Mouse (Mus musculus) CH12.LX (cell line): ENCODE measurements at regions not wholly inside any gene's neighbourhood (a gene's known extent, or its start where the extent isn't known, plus 50 kb on each side); places are given as distances from the start of the nearest gene placed in this dataset.

Experiments
- DNase-seq: peaks from one replicate; pipeline ENCODE4 v3.0.0-alpha.2; 2013; ENCODE audit errors: extremely low read depth
- H3K27ac ChIP-seq: 2 replicates; pipeline ENCODE4 v1.5.1; 2012; ENCODE audit warnings: low read depth, mild to moderate bottlenecking, control low read depth, moderate library complexity; ENCODE audit not compliant: insufficient read depth
- H3K27me3 ChIP-seq: replicated peaks from 2 replicates; pipeline ENCODE3; 2012; ENCODE audit warnings: inconsistent platforms
- H3K36me3 ChIP-seq, 2 experiments: replicated peaks in 1 of 2; 2 replicates each; pipeline versions ENCODE3 to v1.6.1; 2012; ENCODE audit warnings: inconsistent platforms in 1 of 2, low read length in 1 of 2, mild to moderate bottlenecking in 1 of 2, mixed read lengths in 1 of 2, moderate library complexity in 1 of 2; ENCODE audit not compliant: control insufficient read depth in 1 of 2, insufficient read depth in 1 of 2
- H3K4me1 ChIP-seq, 2 experiments: 2 replicates each; pipeline ENCODE4 v1.6.1; 2012; ENCODE audit warnings: inconsistent platforms in 1 of 2, moderate library complexity in 1 of 2; ENCODE audit not compliant: insufficient read depth in 2 of 2, control insufficient read depth in 1 of 2
- H3K4me2 ChIP-seq: 2 replicates; pipeline ENCODE4 v1.6.1; 2012; ENCODE audit warnings: low read depth, mild to moderate bottlenecking, control low read depth; ENCODE audit not compliant: poor library complexity, insufficient read depth, severe bottlenecking
- H3K4me3 ChIP-seq, 3 experiments: fragments of 150-350 bp in 1 of 3; sonication (generic) in 1 of 3; replicated peaks in 1 of 3; 2 replicates each; pipeline versions ENCODE3 to v1.5.1; 2011 to 2012; ENCODE audit warnings: low read depth in 2 of 3, low read length in 2 of 3, mild to moderate bottlenecking in 2 of 3, moderate library complexity in 2 of 3, control low read depth in 1 of 3, improper control_type of control experiment in 1 of 3, inconsistent platforms in 1 of 3, mixed read lengths in 1 of 3; ENCODE audit not compliant: poor library complexity in 1 of 3
- H3K79me2 ChIP-seq: replicated peaks from 2 replicates; pipeline ENCODE4 v1.6.1; 2012; ENCODE audit warnings: mild to moderate bottlenecking, moderate library complexity; ENCODE audit not compliant: control insufficient read depth, poor library complexity, insufficient read depth, severe bottlenecking; ENCODE audit errors: extremely low read depth
- H3K9ac ChIP-seq: 2 replicates; pipeline ENCODE4 v1.6.1; 2012; ENCODE audit warnings: low read depth, mild to moderate bottlenecking, control low read depth, moderate library complexity; ENCODE audit not compliant: insufficient read depth
- H3K9me3 ChIP-seq: replicated peaks from 2 replicates; pipeline ENCODE3; 2012; ENCODE audit warnings: low read length, inconsistent platforms, mixed read lengths
- BHLHE40 ChIP-seq: IDR thresholded peaks from 2 replicates; pipeline ENCODE4 v1.6.1; 2011; ENCODE audit warnings: mild to moderate bottlenecking, low read depth, low read length, improper control_type of control experiment
- CHD1 ChIP-seq: IDR thresholded peaks from 2 replicates; pipeline ENCODE4 v1.6.1; 2012; ENCODE audit warnings: low read depth, low read length, improper control_type of control experiment, inconsistent platforms
- CHD2 ChIP-seq: IDR thresholded peaks from 2 replicates; pipeline ENCODE4 v1.6.1; 2011; ENCODE audit warnings: low read length, improper control_type of control experiment
- CTCF ChIP-seq, 2 experiments: IDR thresholded peaks in 1 of 2; conservative IDR thresholded peaks in 1 of 2; 2 replicates each; pipeline ENCODE4 v1.5.1; 2011 to 2012; ENCODE audit warnings: low read depth in 2 of 2, low read length in 2 of 2, improper control_type of control experiment in 1 of 2, inconsistent platforms in 1 of 2, mild to moderate bottlenecking in 1 of 2, moderate library complexity in 1 of 2
- E2F4 ChIP-seq: IDR thresholded peaks from 2 replicates; pipeline ENCODE4 v1.6.1; 2011; ENCODE audit warnings: low read depth, low read length, improper control_type of control experiment; ENCODE audit not compliant: insufficient replicate concordance
- ELF1 ChIP-seq: IDR thresholded peaks from 2 replicates; pipeline ENCODE4 v1.6.1; 2014; ENCODE audit warnings: low read depth, mild to moderate bottlenecking, inconsistent platforms, low read length, improper control_type of control experiment
- ETS1 ChIP-seq: conservative IDR thresholded peaks from 2 replicates; pipeline ENCODE4 v1.6.1; 2012; ENCODE audit warnings: low read depth, mild to moderate bottlenecking, inconsistent platforms, low read length, improper control_type of control experiment, moderate library complexity
- GABPA ChIP-seq: IDR thresholded peaks from 2 replicates; pipeline ENCODE4 v1.6.1; 2012; ENCODE audit warnings: low read depth, low read length, improper control_type of control experiment, inconsistent platforms; ENCODE audit not compliant: insufficient replicate concordance
- HCFC1 ChIP-seq: IDR thresholded peaks from 2 replicates; pipeline ENCODE4 v1.6.1; 2012; ENCODE audit warnings: low read depth, mild to moderate bottlenecking, inconsistent platforms, low read length, improper control_type of control experiment
- IRF4 ChIP-seq: IDR thresholded peaks from 2 replicates; pipeline ENCODE4 v1.6.1; 2014; ENCODE audit warnings: low read depth, mild to moderate bottlenecking, inconsistent platforms, low read length, improper control_type of control experiment
- MAFK ChIP-seq: IDR thresholded peaks from 2 replicates; pipeline ENCODE4 v1.6.1; 2011; ENCODE audit warnings: low read length, improper control_type of control experiment; ENCODE audit not compliant: insufficient replicate concordance
- MAX ChIP-seq: IDR thresholded peaks from 2 replicates; pipeline ENCODE4 v1.6.1; 2011; ENCODE audit warnings: low read length, improper control_type of control experiment
- MAZ ChIP-seq: IDR thresholded peaks from 2 replicates; pipeline ENCODE4 v1.6.1; 2012; ENCODE audit warnings: low read depth, mild to moderate bottlenecking, inconsistent platforms, low read length, improper control_type of control experiment, moderate library complexity
- MXI1 ChIP-seq: IDR thresholded peaks from 2 replicates; pipeline ENCODE4 v1.6.1; 2011; ENCODE audit warnings: mild to moderate bottlenecking, low read depth, low read length, improper control_type of control experiment
- MYC ChIP-seq: IDR thresholded peaks from 2 replicates; pipeline ENCODE4 v1.6.1; 2011; ENCODE audit warnings: low read depth, mild to moderate bottlenecking, improper control_type of control experiment, low read length
- PAX5 ChIP-seq: IDR thresholded peaks from 2 replicates; pipeline ENCODE4 v1.6.1; 2012; ENCODE audit warnings: low read length, inconsistent platforms, mixed read lengths
- POLR2AphosphoS2 ChIP-seq: IDR thresholded peaks from 2 replicates; pipeline ENCODE4 v1.6.1; 2011; ENCODE audit warnings: low read depth, low read length, improper control_type of control experiment
- RAD21 ChIP-seq: IDR thresholded peaks from 2 replicates; pipeline ENCODE4 v1.6.1; 2011; ENCODE audit warnings: low read depth, mild to moderate bottlenecking, low read length, improper control_type of control experiment, moderate library complexity
- RCOR1 ChIP-seq: conservative IDR thresholded peaks from 2 replicates; pipeline ENCODE4 v1.6.1; 2012; ENCODE audit warnings: low read depth, mild to moderate bottlenecking, inconsistent platforms, low read length, improper control_type of control experiment
- SMC3 ChIP-seq: IDR thresholded peaks from 2 replicates; pipeline ENCODE4 v1.6.1; 2011; ENCODE audit warnings: low read depth, low read length, improper control_type of control experiment
- TBP ChIP-seq: conservative IDR thresholded peaks from 2 replicates; pipeline ENCODE4 v1.6.1; 2011; ENCODE audit warnings: low read depth, low read length, improper control_type of control experiment
- USF1 ChIP-seq: IDR thresholded peaks from 2 replicates; pipeline ENCODE4 v1.6.1; 2014; ENCODE audit warnings: low read depth, mild to moderate bottlenecking, inconsistent platforms, low read length, improper control_type of control experiment
- USF2 ChIP-seq: conservative IDR thresholded peaks from 2 replicates; pipeline ENCODE4 v1.6.1; 2011; ENCODE audit warnings: low read depth, low read length, improper control_type of control experiment
- ZMIZ1 ChIP-seq: IDR thresholded peaks from 2 replicates; pipeline ENCODE4 v1.6.1; 2012; ENCODE audit warnings: low read depth, mild to moderate bottlenecking, inconsistent platforms, low read length, improper control_type of control experiment
- ZNF384 ChIP-seq: IDR thresholded peaks from 2 replicates; pipeline ENCODE4 v1.6.1; 2012; ENCODE audit warnings: low read depth, low read length, improper control_type of control experiment, inconsistent platforms
- dilution Hi-C: fragments of 300-500 bp; cut with MboI; formaldehyde crosslinking; loops from 2 replicates; pipeline ENCODE4 v1.14.3; 2020; ENCODE audit warnings: low sequenced_read_pairs; ENCODE audit not compliant: extremely low pct_unique_long_range_greater_than_20kb, extremely low pct_ligation_motif_present
- in situ Hi-C: fragments of 300-500 bp; cut with MboI; formaldehyde crosslinking; loops from 3 replicates; pipeline ENCODE4 v1.14.3; 2019; ENCODE audit warnings: low sequenced_read_pairs, low pct_ligation_motif_present, low pct_unique_long_range_greater_than_20kb, mixed read lengths

DNA sequence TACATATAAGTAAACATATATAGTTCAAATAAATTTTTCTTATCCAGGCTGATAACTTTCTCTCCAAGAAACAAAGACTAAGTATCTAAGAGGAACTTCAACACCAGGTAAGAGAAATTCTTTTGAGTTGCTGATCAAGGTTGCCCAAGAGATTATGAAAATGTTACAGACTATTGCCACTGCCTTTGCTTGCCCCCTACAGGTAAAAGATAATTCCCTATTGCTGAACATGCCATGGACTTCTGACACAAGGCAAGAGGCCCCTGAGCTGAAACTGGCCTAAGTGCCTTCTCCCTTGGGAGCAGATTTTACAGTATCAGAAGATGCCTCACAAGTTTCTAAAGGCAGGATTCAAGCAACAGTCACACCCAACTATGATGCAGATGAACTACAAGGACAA, 2914.2 kb upstream of the Gm6569 start:
- Histone ChIP-seq H3K36me3 (no peaks in the 10 kb centered on the region), H3K79me2 (no peaks in the 10 kb centered on the region), H3K4me2 (no peak overlapping the region), H3K9me3 (peaks cover 37% of the 10 kb centered on the region), H3K27me3 (no peaks in the 10 kb centered on the region), H3K4me3 (no peak overlapping the region), H3K9ac (no peak overlapping the region), H3K4me1 (no peaks in the 10 kb centered on the region), H3K27ac (no peak overlapping the region)
- no peak for DNase-seq
- in situ Hi-C loops = no loop called here
- TF ChIP-seq SMC3 (no peak), RCOR1 (no peak), CTCF (conservative IDR thresholded peaks at IDR 0.05 in 1 of 2, IDR thresholded peaks at IDR 0.05 in 1 of 2; ENCODE audit: low read depth in 2 of 2, low read length in 2 of 2) (no peak), GABPA (no peak), IRF4 (no peak), CHD2 (no peak), MAFK (no peak), E2F4 (no peak), ZMIZ1 (no peak), MAZ (no peak), TBP (no peak), MAX (no peak)
- dilution Hi-C loops = no loop called here

DNA sequence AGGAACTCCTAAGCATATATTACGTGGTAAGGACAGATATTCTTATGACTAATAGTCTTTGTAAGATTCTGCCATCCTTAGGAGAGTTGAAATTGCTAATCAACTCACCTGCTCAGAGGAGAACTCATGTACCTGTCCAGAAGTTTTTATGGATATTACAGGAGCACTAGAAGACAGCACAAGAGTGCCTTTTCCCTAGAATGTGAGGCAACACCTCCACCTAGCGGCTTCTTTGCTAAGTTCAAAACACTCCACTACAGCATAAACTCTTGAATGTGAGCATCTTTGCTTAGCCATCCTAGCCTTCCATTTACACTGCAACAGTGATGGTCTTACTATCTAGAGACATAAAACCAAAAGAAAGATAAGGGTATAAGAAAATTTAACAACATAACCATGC, 2913.5 kb upstream of the Gm6569 start:
- Histone ChIP-seq H3K9me3 (peaks cover 37% of the 10 kb centered on the region), H3K27me3 (no peaks in the 10 kb centered on the region), H3K4me2 (no peak overlapping the region), H3K36me3 (no peaks in the 10 kb centered on the region), H3K4me3 (no peak overlapping the region), H3K79me2 (no peaks in the 10 kb centered on the region), H3K4me1 (no peaks in the 10 kb centered on the region), H3K27ac (no peak overlapping the region), H3K9ac (no peak overlapping the region)
- TF ChIP-seq CTCF (conservative IDR thresholded peaks at IDR 0.05 in 1 of 2, IDR thresholded peaks at IDR 0.05 in 1 of 2; ENCODE audit: low read depth in 2 of 2, low read length in 2 of 2) = peak in 1 of 2 experiments; percentile 48; a peak in 2 of 4 replicates
- no peak for TF ChIP-seq ZNF384
- TF ChIP-seq SMC3 = peak; percentile 12; the same call in 1 of the 2 replicates
- TF ChIP-seq MAZ = no peak
- no peak for TF ChIP-seq MYC
- no peak for TF ChIP-seq MXI1
- TF ChIP-seq MAFK = no peak
- no peak for TF ChIP-seq USF2
- TF ChIP-seq IRF4 = no peak
- TF ChIP-seq USF1 = no peak
- no peak for TF ChIP-seq PAX5
- TF ChIP-seq TBP = no peak
- TF ChIP-seq ELF1 = no peak
- TF ChIP-seq RAD21 = peak; percentile 49
- no peak for TF ChIP-seq RCOR1
- no peak for TF ChIP-seq GABPA
- no peak for TF ChIP-seq CHD1
- TF ChIP-seq POLR2AphosphoS2 = no peak
- TF ChIP-seq HCFC1 = no peak
- TF ChIP-seq BHLHE40 = no peak
- TF ChIP-seq ETS1 = no peak
- peak; percentile 1 for DNase-seq
- dilution Hi-C loops = no loop called here
- in situ Hi-C loops = no loop called here
